In the genomic region with DNA sequence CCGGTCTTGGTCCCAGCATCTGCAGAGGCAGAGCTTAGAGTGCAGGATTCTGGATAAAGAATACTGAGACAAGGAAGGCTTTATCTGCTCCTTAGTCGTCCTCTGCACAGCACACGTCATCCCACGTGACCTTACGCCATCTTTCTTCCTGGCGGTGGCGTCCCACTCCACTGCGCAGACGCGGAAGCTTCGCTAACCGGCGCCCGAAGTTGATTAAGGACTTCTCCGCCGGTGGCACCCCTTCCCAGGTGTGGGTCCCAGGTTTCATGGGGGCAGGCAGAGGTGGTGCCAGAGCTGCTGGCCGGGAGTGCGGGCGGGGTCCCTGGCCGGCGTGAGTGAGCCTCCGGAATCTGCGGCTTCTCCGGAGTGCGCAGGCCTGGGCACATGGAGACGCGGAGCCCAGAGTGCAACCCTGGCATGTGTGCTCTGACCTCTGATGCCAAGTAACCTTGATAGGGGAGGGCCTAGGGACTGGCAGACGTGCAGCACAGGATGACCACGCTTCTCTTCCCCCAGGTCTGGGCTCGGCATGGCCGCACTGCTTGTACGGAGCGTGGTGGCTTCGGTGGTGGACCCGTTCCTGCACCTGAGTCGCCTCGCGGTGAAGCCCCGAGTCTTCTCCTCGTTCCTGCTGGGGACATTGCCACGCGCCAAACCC, we compare ENCODE assay signal across 8 mouse cellular contexts. TPM values are rescaled to one million over a fixed set of nuclear protein-coding genes. Genes with fewer than 3 reads are reported as not detected.
DNase-seq lines count a peak whose midpoint lies in the region; ATAC-seq and TF ChIP-seq lines count a peak whose summit lies in the region.

No protein-coding gene starts in this region.

- peak overlapping the region; percentile 67 for H3K9ac ChIP-seq in embryonic facial prominence, embryonic 15.5 days
- peak overlapping the region; percentile 77 for H3K9ac ChIP-seq in kidney, embryonic 15.5 days

- WGBS in bone marrow, adult 2 months = under 1% methylated on average over 42 of the region's 42 CpGs
- under 1% methylated on average over 42 of the region's 42 CpGs for WGBS in embryonic facial prominence, embryonic 15.5 days
- WGBS in kidney, embryonic 15.5 days = 1% methylated on average over 41 of the region's 42 CpGs

- ATAC-seq in embryonic facial prominence, embryonic 15.5 days (ENCODE audit: insufficient number of reproducible peaks, low FRiP score, low TSS enrichment, low read depth) = peak; percentile 82
- ATAC-seq in kidney, embryonic 15.5 days (replicated peaks; ENCODE audit: low FRiP score) = peak; percentile 86
- ATAC-seq in monocyte, adult 5-6 weeks (replicated peaks; ENCODE audit: insufficient number of reproducible peaks, low FRiP score, low TSS enrichment, poor library complexity, severe bottlenecking) = peak; percentile 77

- no peaks in the 10 kb centered on the region for H3K36me3 ChIP-seq in embryonic facial prominence, embryonic 15.5 days
- peaks cover 6% of the 10 kb centered on the region; the same call in 1 of the 2 replicates for H3K36me3 ChIP-seq in kidney, embryonic 15.5 days

- H3K4me3 ChIP-seq in bone marrow, adult 2 months (replicated peaks; ENCODE audit: control insufficient read depth, low read depth, low read length) = peak overlapping the region; percentile 97
- peak overlapping the region; percentile 86 for H3K4me3 ChIP-seq in embryonic facial prominence, embryonic 15.5 days (replicated peaks)
- peak overlapping the region; percentile 68 for H3K4me3 ChIP-seq in kidney, embryonic 15.5 days (replicated peaks)

- no peaks in the 10 kb centered on the region for H3K27me3 ChIP-seq in embryonic facial prominence, embryonic 15.5 days
- peaks cover 11% of the 10 kb centered on the region; the same call in 1 of the 2 replicates for H3K27me3 ChIP-seq in kidney, embryonic 15.5 days

- H3K4me2 ChIP-seq in embryonic facial prominence, embryonic 15.5 days (replicated peaks) = peak overlapping the region; percentile 78
- H3K4me2 ChIP-seq in kidney, embryonic 15.5 days = peak overlapping the region; percentile 81

- peaks cover 1% of the 10 kb centered on the region; the same call in 1 of the 2 replicates for H3K4me1 ChIP-seq in bone marrow, adult 2 months (ENCODE audit: control insufficient read depth, insufficient read depth, low read length)
- H3K4me1 ChIP-seq in embryonic facial prominence, embryonic 15.5 days = peaks cover 32% of the 10 kb centered on the region
- H3K4me1 ChIP-seq in kidney, embryonic 15.5 days = peaks cover 29% of the 10 kb centered on the region

- peak; percentile 60; the same call in 1 of the 2 replicates for TF ChIP-seq POLR2A in bone marrow, adult 2 months (IDR thresholded peaks at IDR 0.05; ENCODE audit: borderline replicate concordance, control insufficient read depth, low read depth, low read length)

- H3K9me3 ChIP-seq in embryonic facial prominence, embryonic 15.5 days (replicated peaks) = no peaks in the 10 kb centered on the region
- no peaks in the 10 kb centered on the region for H3K9me3 ChIP-seq in kidney, embryonic 15.5 days (replicated peaks)

- peak overlapping the region; percentile 27; the same call in 1 of the 2 replicates for H3K27ac ChIP-seq in bone marrow, adult 2 months (ENCODE audit: control insufficient read depth, insufficient read depth, low read depth, low read length, poor library complexity)
- peak overlapping the region; percentile 71; the same call in 1 of the 2 replicates for H3K27ac ChIP-seq in embryonic facial prominence, embryonic 15.5 days (replicated peaks)
- H3K27ac ChIP-seq in kidney, embryonic 15.5 days = peak overlapping the region; percentile 52

- DNase-seq in 416B (ENCODE audit: low read depth) (peak; percentile 92), liver (peak; percentile 89)
- DNase-seq in heart, adult 9 months (ENCODE audit: low spot score in 2 of 2) = peak; percentile 85 to 89
- DNase-seq in spleen, postnatal 4 days (ENCODE audit: low spot score in 2 of 2) = peak; percentile 87 to 94

- TF ChIP-seq CTCF in bone marrow, adult 2 months (IDR thresholded peaks at IDR 0.05; ENCODE audit: control insufficient read depth, insufficient read depth, low read length) = no peak

RNA-seq across cellular contexts. Expression of a gene that starts 2.6 kb away (rescaled TPM):
- 134 and 227 TPM in 2 replicates for polyA plus RNA-seq in bone marrow, adult 2 months (2011; ENCODE audit: insufficient read depth, insufficient read length, low replicate concordance, missing spikeins)
- 367 and 373 TPM in 2 replicates for polyA plus RNA-seq in embryonic facial prominence, embryonic 15.5 days (2015; fragmentation: Nextera tagmentation; extraction: Ambion mirVana)
- 382 and 385 TPM in 2 replicates for polyA plus RNA-seq in kidney, embryonic 15.5 days (2015; fragmentation: Nextera tagmentation; extraction: Ambion mirVana)
- total RNA-seq in monocyte, adult 5-6 weeks (2017) = 56.8 to 89.3 TPM (median 66.2 TPM) in 3 replicates

RNA-seq across cellular contexts. Expression of a gene that starts 2.7 kb away (rescaled TPM):
- polyA plus RNA-seq in bone marrow, adult 2 months (2011; ENCODE audit: insufficient read depth, insufficient read length, low replicate concordance, missing spikeins) = 18.1 and 24.9 TPM in 2 replicates
- polyA plus RNA-seq in embryonic facial prominence, embryonic 15.5 days (2015; fragmentation: Nextera tagmentation; extraction: Ambion mirVana) = 127 and 130 TPM in 2 replicates
- polyA plus RNA-seq in kidney, embryonic 15.5 days (2015; fragmentation: Nextera tagmentation; extraction: Ambion mirVana) = 110 and 117 TPM in 2 replicates
- 13.4 to 21.6 TPM (median 21.1 TPM) in 3 replicates for total RNA-seq in monocyte, adult 5-6 weeks (2017)

Comparison
In these comparisons a context has a peak if more than half of its experiments do, and no peak if none do; other contexts are left out.
1. Peak in every context shown above with its lines: DNase-seq, ATAC-seq, H3K4me3 ChIP-seq and H3K27ac ChIP-seq.